Mouse (Mus musculus) C2C12 (cell line): ENCODE results near the gene Tsc22d2.

Experiments
- CTCF ChIP-seq: IDR thresholded peaks from one replicate; pipeline ENCODE4 v1.5.1; 2011; ENCODE audit not compliant: control insufficient read depth, insufficient read depth, insufficient read length
- MAX ChIP-seq: IDR thresholded peaks from one replicate; pipeline ENCODE4 v1.6.1; 2011; ENCODE audit warnings: mild to moderate bottlenecking, control low read depth
- USF1 ChIP-seq: IDR thresholded peaks from one replicate; pipeline ENCODE4 v1.6.1; 2011; ENCODE audit warnings: low read depth, mild to moderate bottlenecking, control low read depth, moderate library complexity

GRCm38 (mm10) chr3:58411669-58412068 is 2.8 kb upstream of the Tsc22d2 start:
- no peak for TF ChIP-seq CTCF
- no peak for TF ChIP-seq MAX
- no peak for TF ChIP-seq USF1
